Mouse (Mus musculus) liver, embryonic 13.5 days (tissue): ENCODE results near the gene Optn. TPM values are rescaled to one million over a fixed set of nuclear protein-coding genes. Genes with fewer than 3 reads are reported as not detected.
A peak's percentile ranks its signal among the peaks of the same experiment; 100 is the strongest.

ENCODE experiments used
- ATAC-seq: fragments of 200-750 bp; cut with Nextera tagmentation; 2 replicates; pipeline ENCODE4 v1.8.0; 2017; ENCODE audit warnings: low read depth, mild to moderate bottlenecking, moderate number of reproducible peaks, moderate library complexity
- DNase-seq: peaks from one replicate; pipeline ENCODE4 v3.0.0; 2022
- H3K27ac ChIP-seq: fragments of 300-500 bp; sonication (generic); 2 replicates; pipeline ENCODE4 v1.5.1; 2015; ENCODE audit warnings: moderate library complexity, mild to moderate bottlenecking, inconsistent platforms
- H3K27me3 ChIP-seq: fragments of 300-500 bp; sonication (generic); 2 replicates; pipeline ENCODE4 v1.6.1; 2015; ENCODE audit warnings: mild to moderate bottlenecking, inconsistent platforms
- H3K36me3 ChIP-seq: fragments of 300-500 bp; sonication (generic); 2 replicates; pipeline ENCODE4 v1.6.1; 2015; ENCODE audit warnings: mild to moderate bottlenecking, inconsistent platforms
- H3K4me1 ChIP-seq: fragments of 300-500 bp; sonication (generic); replicated peaks from 2 replicates; pipeline ENCODE4 v1.6.1; 2015; ENCODE audit warnings: inconsistent platforms
- H3K4me2 ChIP-seq: fragments of 300-500 bp; sonication (generic); 2 replicates; pipeline ENCODE4 v1.6.1; 2015; ENCODE audit warnings: inconsistent platforms, mild to moderate bottlenecking, moderate library complexity
- H3K4me3 ChIP-seq: fragments of 300-500 bp; sonication (generic); replicated peaks from 2 replicates; pipeline ENCODE4 v1.5.1; 2015; ENCODE audit warnings: mild to moderate bottlenecking, inconsistent platforms
- H3K9ac ChIP-seq: fragments of 300-500 bp; sonication (generic); 2 replicates; pipeline ENCODE4 v1.6.1; 2015; ENCODE audit warnings: mild to moderate bottlenecking, inconsistent platforms
- H3K9me3 ChIP-seq: fragments of 300-500 bp; sonication (generic); replicated peaks from 2 replicates; pipeline ENCODE4 v1.6.1; 2016; ENCODE audit warnings: inconsistent platforms
- WGBS: fragments of 180-500 bp; shearing (Covaris S2); methylation state at CpG from one replicate; pipeline ENCODE4 v1.1.7; 2015; ENCODE audit not compliant: insufficient replicate concordance; 5-methylcytosine and 5-hydroxymethylcytosine counted together
- polyA plus RNA-seq: library from polyadenylated mRNA; unstranded; fragments of >200 nt; fragmentation: Nextera tagmentation; extraction: Ambion mirVana; gene quantifications from 2 replicates; pipeline ENCODE4 v1.2.1, GENCODE M21; 2015

Optn gene
- polyA plus RNA-seq, 1 experiment from 2014 or later: 15.2 TPM

GRCm38 (mm10) chr2:5059997-5060396 lies 3.9 kb downstream of the Optn start:
- H3K27ac ChIP-seq: no peak overlapping the region
- no peak overlapping the region for H3K4me2 ChIP-seq
- peaks cover 4% of the 10 kb centered on the region; the same call in 1 of the 2 replicates for H3K36me3 ChIP-seq
- no peak overlapping the region for H3K4me3 ChIP-seq
- no peak for ATAC-seq
- no peak for DNase-seq
- no peak overlapping the region for H3K9ac ChIP-seq
- no peaks in the 10 kb centered on the region for H3K27me3 ChIP-seq
- no peaks in the 10 kb centered on the region for H3K9me3 ChIP-seq
- H3K4me1 ChIP-seq: peaks cover 48% of the 10 kb centered on the region
- 86% methylated on average over 4 of the region's 4 CpGs for WGBS

- ATAC-seq (no peak), DNase-seq (no peak)
- Histone ChIP-seq H3K4me1 (peaks cover 40% of the 10 kb centered on the region), H3K9ac (no peak overlapping the region), H3K9me3 (no peaks in the 10 kb centered on the region), H3K4me2 (no peak overlapping the region), H3K27ac (no peak overlapping the region), H3K36me3 (peaks cover 12% of the 10 kb centered on the region; the same call in 1 of the 2 replicates), H3K27me3 (no peaks in the 10 kb centered on the region), H3K4me3 (no peak overlapping the region)
- WGBS: 77% methylated on average over 5 of the region's 5 CpGs
Measured at GRCm38 (mm10) chr2:5058436-5058835, 5.4 kb downstream of the Optn start.

- ATAC-seq (peak; percentile 61; the same call in 1 of the 2 replicates), DNase-seq (no peak)
- H3K9ac ChIP-seq: no peak overlapping the region
- H3K9me3 ChIP-seq: no peaks in the 10 kb centered on the region
- no peaks in the 10 kb centered on the region for H3K27me3 ChIP-seq
- no peak overlapping the region for H3K4me3 ChIP-seq
- H3K27ac ChIP-seq: no peak overlapping the region
- peaks cover 44% of the 10 kb centered on the region for H3K4me1 ChIP-seq
- H3K4me2 ChIP-seq: no peak overlapping the region
- H3K36me3 ChIP-seq: peaks cover 34% of the 10 kb centered on the region
- WGBS: 25% methylated on average over 2 of the region's 2 CpGs
Measured at GRCm38 (mm10) chr2:5050562-5050961, 13.3 kb downstream of the Optn start.

GRCm38 (mm10) chr2:5047016-5047415 lies 16.8 kb downstream of the Optn start:
- H3K27me3 ChIP-seq: no peaks in the 10 kb centered on the region
- H3K27ac ChIP-seq: peak overlapping the region; percentile 20; the same call in 1 of the 2 replicates
- no peak overlapping the region for H3K4me3 ChIP-seq
- H3K36me3 ChIP-seq: peaks cover 18% of the 10 kb centered on the region
- 0 out of 2 replicates have a peak overlapping the region, but pooled peaks have one; percentile 11 for H3K9ac ChIP-seq
- WGBS: 28% methylated on average over 2 of the region's 2 CpGs
- H3K9me3 ChIP-seq: no peaks in the 10 kb centered on the region
- H3K4me2 ChIP-seq: no peak overlapping the region
- peaks cover 79% of the 10 kb centered on the region for H3K4me1 ChIP-seq
- peak; percentile 42 for ATAC-seq
- DNase-seq: no peak

- Histone ChIP-seq H3K9me3 (no peaks in the 10 kb centered on the region), H3K4me3 (no peak overlapping the region), H3K27me3 (no peaks in the 10 kb centered on the region), H3K9ac (no peak overlapping the region), H3K4me2 (no peak overlapping the region), H3K27ac (peak overlapping the region; percentile 39), H3K4me1 (peaks cover 83% of the 10 kb centered on the region), H3K36me3 (peaks cover 14% of the 10 kb centered on the region)
- DNase-seq: no peak
- no peak for ATAC-seq
- 44% methylated on average over 13 of the region's 13 CpGs for WGBS
Measured at GRCm38 (mm10) chr2:5045269-5045965, 18.4 kb downstream of the Optn start.

- Histone ChIP-seq H3K4me3 (no peak overlapping the region), H3K4me1 (peaks cover 83% of the 10 kb centered on the region), H3K9me3 (no peaks in the 10 kb centered on the region), H3K27ac (peak overlapping the region; percentile 91), H3K4me2 (no peak overlapping the region), H3K36me3 (peaks cover 22% of the 10 kb centered on the region), H3K27me3 (no peaks in the 10 kb centered on the region), H3K9ac (0 out of 2 replicates have a peak overlapping the region, but pooled peaks have one; percentile 5)
- no peak for DNase-seq
- WGBS: 41% methylated on average over 3 of the region's 3 CpGs
- no peak for ATAC-seq
Measured at GRCm38 (mm10) chr2:5044321-5044720, 19.5 kb downstream of the Optn start.

- H3K9ac ChIP-seq: peak overlapping the region; percentile 59; the same call in 1 of the 2 replicates
- ATAC-seq (no peak), DNase-seq (no peak)
- H3K4me3 ChIP-seq: no peak overlapping the region
- H3K9me3 ChIP-seq: no peaks in the 10 kb centered on the region
- H3K27ac ChIP-seq: peak overlapping the region; percentile 91
- H3K4me2 ChIP-seq: peak overlapping the region; percentile 60
- H3K4me1 ChIP-seq: peaks cover 80% of the 10 kb centered on the region
- peaks cover 25% of the 10 kb centered on the region for H3K36me3 ChIP-seq
- no peaks in the 10 kb centered on the region for H3K27me3 ChIP-seq
- 84% methylated on average over 2 of the region's 2 CpGs for WGBS
Measured at GRCm38 (mm10) chr2:5043476-5043761, 20.4 kb downstream of the Optn start.

GRCm38 (mm10) chr2:5042616-5043475 lies 21.0 kb downstream of the Optn start:
- peaks cover 31% of the 10 kb centered on the region for H3K36me3 ChIP-seq
- H3K4me3 ChIP-seq: peak overlapping the region; percentile 14
- H3K27ac ChIP-seq: peak overlapping the region; percentile 91
- peaks cover 76% of the 10 kb centered on the region for H3K4me1 ChIP-seq
- peak overlapping the region; percentile 59 for H3K9ac ChIP-seq
- H3K9me3 ChIP-seq: no peaks in the 10 kb centered on the region
- H3K27me3 ChIP-seq: no peaks in the 10 kb centered on the region
- WGBS: 18% methylated on average over 11 of the region's 11 CpGs
- peak overlapping the region; percentile 60 for H3K4me2 ChIP-seq
- no peak for DNase-seq
- ATAC-seq: peak; percentile 76

- H3K4me3 ChIP-seq: no peak overlapping the region
- H3K27me3 ChIP-seq: no peaks in the 10 kb centered on the region
- H3K4me2 ChIP-seq: peak overlapping the region; percentile 60
- H3K9ac ChIP-seq: peak overlapping the region; percentile 59; the same call in 1 of the 2 replicates
- DNase-seq (no peak), ATAC-seq (peak; percentile 72)
- peaks cover 40% of the 10 kb centered on the region for H3K36me3 ChIP-seq
- H3K9me3 ChIP-seq: no peaks in the 10 kb centered on the region
- peaks cover 67% of the 10 kb centered on the region for H3K4me1 ChIP-seq
- 22% methylated on average over 5 of the region's 5 CpGs for WGBS
- peak overlapping the region; percentile 91 for H3K27ac ChIP-seq
Measured at GRCm38 (mm10) chr2:5041854-5042253, 22.0 kb downstream of the Optn start.

- no peak overlapping the region for H3K4me3 ChIP-seq
- H3K4me1 ChIP-seq: peaks cover 56% of the 10 kb centered on the region
- H3K4me2 ChIP-seq: no peak overlapping the region
- H3K27me3 ChIP-seq: no peaks in the 10 kb centered on the region
- 47% methylated on average over 12 of the region's 12 CpGs for WGBS
- ATAC-seq (no peak), DNase-seq (no peak)
- H3K9me3 ChIP-seq: no peaks in the 10 kb centered on the region
- H3K36me3 ChIP-seq: peaks cover 46% of the 10 kb centered on the region
- peak overlapping the region; percentile 54 for H3K27ac ChIP-seq
- no peak overlapping the region for H3K9ac ChIP-seq
Measured at GRCm38 (mm10) chr2:5040281-5041161, 23.3 kb downstream of the Optn start.
